Mouse (Mus musculus) lung, embryonic 16.5 days (tissue): ENCODE measurements at regions not wholly inside any gene's neighbourhood (a gene's known extent, or its start where the extent isn't known, plus 50 kb on each side); places are given as distances from the start of the nearest gene placed in this dataset.

Experiments used
- ATAC-seq: fragments of 200-750 bp; cut with Nextera tagmentation; 2 replicates; pipeline ENCODE4 v1.8.0; 2017; ENCODE audit warnings: low read depth, mild to moderate bottlenecking, moderate library complexity
- H3K27ac ChIP-seq: fragments of 300-500 bp; sonication (generic); 2 replicates; pipeline ENCODE4 v1.5.1; 2014; ENCODE audit warnings: mild to moderate bottlenecking, control low read depth, low read length
- H3K27me3 ChIP-seq: fragments of 300-500 bp; sonication (generic); 2 replicates; pipeline ENCODE4 v1.6.1; 2014; ENCODE audit warnings: low read depth, low read length, mixed read lengths; ENCODE audit not compliant: control insufficient read depth, insufficient read depth
- H3K36me3 ChIP-seq: fragments of 300-500 bp; sonication (generic); 2 replicates; pipeline ENCODE4 v1.6.1; 2014; ENCODE audit warnings: low read length; ENCODE audit not compliant: control insufficient read depth, insufficient read depth
- H3K4me1 ChIP-seq: fragments of 300-500 bp; sonication (generic); replicated peaks from 2 replicates; pipeline ENCODE4 v1.6.1; 2014; ENCODE audit warnings: low read length, mixed read lengths; ENCODE audit not compliant: control insufficient read depth, insufficient read depth
- H3K4me2 ChIP-seq: fragments of 300-500 bp; sonication (generic); 2 replicates; pipeline ENCODE4 v1.6.1; 2014; ENCODE audit warnings: low read depth, low read length, control low read depth
- H3K4me3 ChIP-seq: fragments of 300-500 bp; sonication (generic); 2 replicates; pipeline ENCODE4 v1.5.1; 2014; ENCODE audit warnings: mild to moderate bottlenecking, low read length, control low read depth
- H3K9ac ChIP-seq: fragments of 300-500 bp; sonication (generic); 2 replicates; pipeline ENCODE4 v1.6.1; 2014; ENCODE audit warnings: low read length, control low read depth
- H3K9me3 ChIP-seq: fragments of 300-500 bp; sonication (generic); 2 replicates; pipeline ENCODE4 v1.6.1; 2016; ENCODE audit warnings: low read length; ENCODE audit not compliant: control insufficient read depth
- WGBS: fragments of 180-500 bp; shearing (Covaris S2); extraction: QIAGEN DNeasy Blood & Tissue Kit; methylation state at CpG from one replicate; pipeline ENCODE4 v1.1.7; 2014; 5-methylcytosine and 5-hydroxymethylcytosine counted together

- Histone ChIP-seq H3K36me3 (no peaks in the 10 kb centered on the region), H3K9ac (no peak overlapping the region), H3K9me3 (no peaks in the 10 kb centered on the region), H3K4me1 (0 out of 2 replicates have a peak, but pooled peaks cover 2% of the 10 kb centered on the region), H3K27ac (no peak overlapping the region), H3K4me3 (no peak overlapping the region), H3K4me2 (no peak overlapping the region), H3K27me3 (no peaks in the 10 kb centered on the region)
- no peak for ATAC-seq
- WGBS = 64% methylated on average over 3 of the region's 3 CpGs
These were observed 156.1 kb downstream of the Adamts15 start for GRCm38 (mm10) chr9:30766171-30766570.

- 72% methylated on average over 7 of the region's 7 CpGs for WGBS
- H3K9me3 ChIP-seq = no peaks in the 10 kb centered on the region
- ATAC-seq = no peak
- H3K4me1 ChIP-seq = 0 out of 2 replicates have a peak, but pooled peaks cover 2% of the 10 kb centered on the region
- no peak overlapping the region for H3K27ac ChIP-seq
- no peak overlapping the region for H3K4me2 ChIP-seq
- no peak overlapping the region for H3K9ac ChIP-seq
- H3K36me3 ChIP-seq = no peaks in the 10 kb centered on the region
- H3K27me3 ChIP-seq = no peaks in the 10 kb centered on the region
- H3K4me3 ChIP-seq = no peak overlapping the region
These were observed 157.2 kb downstream of the Adamts15 start for GRCm38 (mm10) chr9:30765017-30765569.

- 84% methylated on average over 1 of the region's 1 CpGs for WGBS
- Histone ChIP-seq H3K9ac (no peak overlapping the region), H3K4me1 (no peaks in the 10 kb centered on the region), H3K4me3 (no peak overlapping the region), H3K9me3 (no peaks in the 10 kb centered on the region), H3K36me3 (no peaks in the 10 kb centered on the region), H3K27ac (no peak overlapping the region), H3K4me2 (no peak overlapping the region), H3K27me3 (no peaks in the 10 kb centered on the region)
- ATAC-seq = no peak
These were observed 159.3 kb downstream of the Adamts15 start for GRCm38 (mm10) chr9:30762913-30763312.

- WGBS = 79% methylated on average over 3 of the region's 3 CpGs
- Histone ChIP-seq H3K36me3 (no peaks in the 10 kb centered on the region), H3K4me1 (no peaks in the 10 kb centered on the region), H3K27me3 (no peaks in the 10 kb centered on the region), H3K9me3 (no peaks in the 10 kb centered on the region), H3K4me3 (no peak overlapping the region), H3K4me2 (no peak overlapping the region), H3K9ac (no peak overlapping the region), H3K27ac (no peak overlapping the region)
- no peak for ATAC-seq
These were observed 164.1 kb downstream of the Adamts15 start for GRCm38 (mm10) chr9:30758121-30758520.

- no peak overlapping the region for H3K4me2 ChIP-seq
- WGBS = 74% methylated on average over 8 of the region's 8 CpGs
- no peak overlapping the region for H3K9ac ChIP-seq
- H3K36me3 ChIP-seq = no peaks in the 10 kb centered on the region
- no peak overlapping the region for H3K27ac ChIP-seq
- H3K4me3 ChIP-seq = no peak overlapping the region
- no peak for ATAC-seq
- no peaks in the 10 kb centered on the region for H3K27me3 ChIP-seq
- H3K4me1 ChIP-seq = no peaks in the 10 kb centered on the region
- H3K9me3 ChIP-seq = no peaks in the 10 kb centered on the region
These were observed 164.8 kb downstream of the Adamts15 start for GRCm38 (mm10) chr9:30757406-30757805.

GRCm38 (mm10) chr9:30756796-30757195 lies 165.5 kb downstream of the Adamts15 start:
- 95% methylated on average over 4 of the region's 4 CpGs for WGBS
- no peak overlapping the region for H3K9ac ChIP-seq
- no peaks in the 10 kb centered on the region for H3K27me3 ChIP-seq
- H3K4me1 ChIP-seq = no peaks in the 10 kb centered on the region
- H3K27ac ChIP-seq = no peak overlapping the region
- H3K9me3 ChIP-seq = no peaks in the 10 kb centered on the region
- H3K4me3 ChIP-seq = no peak overlapping the region
- H3K36me3 ChIP-seq = no peaks in the 10 kb centered on the region
- no peak overlapping the region for H3K4me2 ChIP-seq
- ATAC-seq = no peak

- no peaks in the 10 kb centered on the region for H3K36me3 ChIP-seq
- H3K4me2 ChIP-seq = no peak overlapping the region
- 72% methylated on average over 1 of the region's 1 CpGs for WGBS
- 0 out of 2 replicates have a peak, but pooled peaks cover 3% of the 10 kb centered on the region for H3K9me3 ChIP-seq
- no peaks in the 10 kb centered on the region for H3K27me3 ChIP-seq
- no peak overlapping the region for H3K9ac ChIP-seq
- no peak for ATAC-seq
- no peaks in the 10 kb centered on the region for H3K4me1 ChIP-seq
- no peak overlapping the region for H3K4me3 ChIP-seq
- no peak overlapping the region for H3K27ac ChIP-seq
These were observed 166.7 kb downstream of the Adamts15 start for GRCm38 (mm10) chr9:30755586-30755985.

- Histone ChIP-seq H3K27ac (no peak overlapping the region), H3K27me3 (no peaks in the 10 kb centered on the region), H3K4me2 (no peak overlapping the region), H3K9me3 (0 out of 2 replicates have a peak, but pooled peaks cover 3% of the 10 kb centered on the region), H3K9ac (no peak overlapping the region), H3K4me3 (no peak overlapping the region), H3K36me3 (no peaks in the 10 kb centered on the region), H3K4me1 (no peaks in the 10 kb centered on the region)
- no peak for ATAC-seq
- 89% methylated on average over 5 of the region's 5 CpGs for WGBS
These were observed 167.4 kb downstream of the Adamts15 start for GRCm38 (mm10) chr9:30754826-30755225.

- H3K4me2 ChIP-seq = no peak overlapping the region
These were observed 178.8 kb downstream of the Adamts15 start for GRCm38 (mm10) chr9:30743471-30743870.

More at GRCm38 (mm10) chr9:30743471-30743870, 178.8 kb downstream of the Adamts15 start:
- no peak overlapping the region for H3K27ac ChIP-seq
- H3K4me1 ChIP-seq = no peaks in the 10 kb centered on the region
- H3K9ac ChIP-seq = no peak overlapping the region
- no peak overlapping the region for H3K4me3 ChIP-seq
- H3K9me3 ChIP-seq = no peaks in the 10 kb centered on the region
- 76% methylated on average over 9 of the region's 9 CpGs for WGBS
- no peak for ATAC-seq
- no peaks in the 10 kb centered on the region for H3K27me3 ChIP-seq
- H3K36me3 ChIP-seq = no peaks in the 10 kb centered on the region
